Mouse (Mus musculus) lung, embryonic 14.5 days (tissue): ENCODE measurements at regions not wholly inside any gene's neighbourhood (a gene's known extent, or its start where the extent isn't known, plus 50 kb on each side); places are given as distances from the start of the nearest gene placed in this dataset.

Experiments used
- ATAC-seq: fragments of 200-750 bp; cut with Nextera tagmentation; 2 replicates; pipeline ENCODE4 v1.8.0; 2017; ENCODE audit warnings: mild to moderate bottlenecking, moderate TSS enrichment, moderate library complexity; ENCODE audit not compliant: insufficient read depth
- DNase-seq: peaks from one replicate; pipeline ENCODE4 v3.0.0-alpha.2; 2015
- H3K27ac ChIP-seq: fragments of 300-500 bp; sonication (generic); 2 replicates; pipeline ENCODE4 v1.5.1; 2014; ENCODE audit warnings: low read depth, mild to moderate bottlenecking, moderate library complexity
- H3K27me3 ChIP-seq: fragments of 300-500 bp; sonication (generic); 2 replicates; pipeline ENCODE4 v1.6.1; 2014; ENCODE audit warnings: low read length, control low read depth; ENCODE audit not compliant: insufficient read depth
- H3K36me3 ChIP-seq: fragments of 300-500 bp; sonication (generic); 2 replicates; pipeline ENCODE4 v1.6.1; 2014; ENCODE audit warnings: control low read depth; ENCODE audit not compliant: insufficient read depth
- H3K4me1 ChIP-seq: fragments of 300-500 bp; sonication (generic); 2 replicates; pipeline ENCODE4 v1.6.1; 2014; ENCODE audit warnings: antibody characterized with exemption, control low read depth; ENCODE audit not compliant: insufficient read depth
- H3K4me2 ChIP-seq: fragments of 300-500 bp; sonication (generic); 2 replicates; pipeline ENCODE4 v1.6.1; 2014; ENCODE audit warnings: mild to moderate bottlenecking
- H3K4me3 ChIP-seq: fragments of 300-500 bp; sonication (generic); 2 replicates; pipeline ENCODE4 v1.5.1; 2014; ENCODE audit warnings: low read depth, low read length
- H3K9ac ChIP-seq: fragments of 300-500 bp; sonication (generic); 2 replicates; pipeline ENCODE4 v1.6.1; 2014
- H3K9me3 ChIP-seq: fragments of 300-500 bp; sonication (generic); 2 replicates; pipeline ENCODE4 v1.6.1; 2016; ENCODE audit warnings: low read depth, low read length, control low read depth
- CTCF ChIP-seq: IDR thresholded peaks from 2 replicates; pipeline ENCODE4 v1.5.1; 2016; ENCODE audit warnings: antibody characterized with exemption, low read depth
- WGBS: fragments of 180-500 bp; shearing (Covaris S2); extraction: QIAGEN DNeasy Blood & Tissue Kit; methylation state at CpG from one replicate; pipeline ENCODE4 v1.1.7; 2014; 5-methylcytosine and 5-hydroxymethylcytosine counted together

- WGBS = 73% methylated on average over 4 of the region's 4 CpGs
- no peaks in the 10 kb centered on the region for H3K27me3 ChIP-seq
- H3K4me2 ChIP-seq = no peak overlapping the region
- no peaks in the 10 kb centered on the region for H3K4me1 ChIP-seq
- no peak overlapping the region for H3K9ac ChIP-seq
- no peak for DNase-seq
- no peak for ATAC-seq
- H3K9me3 ChIP-seq = no peaks in the 10 kb centered on the region
- H3K4me3 ChIP-seq = no peak overlapping the region
- TF ChIP-seq CTCF = no peak
- H3K36me3 ChIP-seq = no peaks in the 10 kb centered on the region
- H3K27ac ChIP-seq = no peak overlapping the region
These were observed 641.0 kb downstream of the Car8 start for GRCm38 (mm10) chr4:7597671-7598390.

DNA sequence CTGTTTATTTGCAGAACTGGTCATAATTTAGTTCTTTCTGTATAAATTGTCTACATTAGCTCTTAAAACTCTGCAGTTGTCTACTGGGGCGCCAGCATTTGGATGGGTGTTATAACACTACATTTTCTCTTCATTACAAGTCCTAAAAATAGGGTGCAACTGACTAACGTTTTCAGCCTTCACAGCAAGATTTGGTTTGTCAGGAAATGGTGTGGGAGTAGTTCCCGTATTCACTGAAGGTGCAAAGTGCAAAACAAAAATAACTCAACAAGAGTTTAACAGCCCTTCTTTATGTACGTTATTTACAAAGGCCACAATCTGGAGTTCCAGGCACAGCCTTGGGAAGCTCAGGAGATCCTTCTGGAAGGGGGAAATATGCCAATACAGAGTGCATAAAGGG is 642.7 kb downstream of the Car8 start:
- Histone ChIP-seq H3K4me2 (no peak overlapping the region), H3K4me1 (no peaks in the 10 kb centered on the region), H3K27me3 (no peaks in the 10 kb centered on the region), H3K9ac (no peak overlapping the region), H3K36me3 (no peaks in the 10 kb centered on the region), H3K27ac (no peak overlapping the region), H3K4me3 (no peak overlapping the region), H3K9me3 (no peaks in the 10 kb centered on the region)
- DNase-seq (peak; percentile 14), ATAC-seq (no peak)
- 46% methylated on average over 4 of the region's 4 CpGs for WGBS
- TF ChIP-seq CTCF = no peak

- H3K9me3 ChIP-seq = no peaks in the 10 kb centered on the region
- H3K4me2 ChIP-seq = no peak overlapping the region
- H3K36me3 ChIP-seq = no peaks in the 10 kb centered on the region
- H3K27ac ChIP-seq = no peak overlapping the region
- ATAC-seq = no peak
- no peak for TF ChIP-seq CTCF
- WGBS = 73% methylated on average over 4 of the region's 4 CpGs
- no peaks in the 10 kb centered on the region for H3K4me1 ChIP-seq
- H3K27me3 ChIP-seq = no peaks in the 10 kb centered on the region
- H3K9ac ChIP-seq = no peak overlapping the region
- H3K4me3 ChIP-seq = no peak overlapping the region
- DNase-seq = no peak
These were observed 655.0 kb downstream of the Car8 start for GRCm38 (mm10) chr4:7583851-7584250.

DNA sequence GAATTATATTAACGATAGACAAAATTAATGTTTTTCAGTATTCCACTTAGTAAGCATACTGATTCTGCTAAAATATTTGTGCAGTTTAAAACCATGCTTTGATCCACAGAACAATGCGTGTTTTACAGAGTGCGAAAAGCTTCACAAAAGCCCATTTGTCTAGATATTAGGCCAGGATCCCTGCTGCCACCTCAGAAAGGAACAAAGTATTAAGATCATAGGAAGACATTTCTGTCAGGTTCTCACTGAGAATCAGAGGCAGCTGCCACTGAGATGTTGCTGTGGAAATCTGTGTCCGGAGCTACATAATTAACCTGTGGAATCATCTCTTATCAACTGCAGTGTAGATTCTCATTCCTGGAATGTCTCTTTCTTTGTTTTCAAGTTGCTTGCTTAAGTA is 656.9 kb downstream of the Car8 start:
- Histone ChIP-seq H3K36me3 (no peaks in the 10 kb centered on the region), H3K27me3 (no peaks in the 10 kb centered on the region), H3K27ac (no peak overlapping the region), H3K4me1 (no peaks in the 10 kb centered on the region), H3K9me3 (no peaks in the 10 kb centered on the region), H3K9ac (no peak overlapping the region), H3K4me3 (no peak overlapping the region), H3K4me2 (no peak overlapping the region)
- WGBS = 67% methylated on average over 4 of the region's 4 CpGs
- no peak for DNase-seq
- no peak for ATAC-seq
- TF ChIP-seq CTCF = no peak

GRCm38 (mm10) chr4:7581220-7581916 is 657.5 kb downstream of the Car8 start:
- H3K9me3 ChIP-seq = no peaks in the 10 kb centered on the region
- ATAC-seq (no peak), DNase-seq (no peak)
- H3K36me3 ChIP-seq = no peaks in the 10 kb centered on the region
- peak overlapping the region; percentile 27 for H3K4me2 ChIP-seq
- no peak overlapping the region for H3K27ac ChIP-seq
- 26% methylated on average over 8 of the region's 8 CpGs for WGBS
- no peaks in the 10 kb centered on the region for H3K4me1 ChIP-seq
- H3K4me3 ChIP-seq = no peak overlapping the region
- no peak overlapping the region for H3K9ac ChIP-seq
- TF ChIP-seq CTCF = no peak
- no peaks in the 10 kb centered on the region for H3K27me3 ChIP-seq

GRCm38 (mm10) chr4:7580554-7581219 is 658.2 kb downstream of the Car8 start:
- Histone ChIP-seq H3K4me1 (no peaks in the 10 kb centered on the region), H3K27ac (no peak overlapping the region), H3K4me2 (peak overlapping the region; percentile 27), H3K27me3 (no peaks in the 10 kb centered on the region), H3K9ac (no peak overlapping the region), H3K9me3 (no peaks in the 10 kb centered on the region), H3K36me3 (no peaks in the 10 kb centered on the region), H3K4me3 (no peak overlapping the region)
- WGBS = 36% methylated on average over 10 of the region's 10 CpGs
- peak; percentile 52; the same call in 1 of the 2 replicates for ATAC-seq
- DNase-seq = peak; percentile 69
- no peak for TF ChIP-seq CTCF

DNA sequence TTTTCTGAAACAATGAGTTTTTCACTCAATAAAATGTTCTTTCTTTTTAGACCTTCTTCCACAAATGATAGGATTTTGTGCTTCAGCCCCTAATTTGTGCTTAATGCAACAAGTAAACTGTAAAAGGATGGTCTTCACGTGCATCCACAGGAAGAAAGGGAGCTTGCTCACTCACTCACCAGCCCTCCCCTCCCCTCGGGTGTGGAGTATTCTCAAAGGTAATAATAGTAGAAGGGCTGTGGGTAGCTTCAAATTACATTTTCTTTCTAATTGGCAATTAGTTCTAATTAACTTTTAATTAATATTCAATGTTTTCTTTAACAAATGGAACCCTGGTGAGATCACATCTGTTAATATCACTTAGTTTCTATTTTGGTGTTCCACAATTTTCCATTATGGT is 664.8 kb downstream of the Car8 start:
- no peak for ATAC-seq
- no peak overlapping the region for H3K27ac ChIP-seq
- H3K9me3 ChIP-seq = no peaks in the 10 kb centered on the region
- H3K27me3 ChIP-seq = no peaks in the 10 kb centered on the region
- no peak overlapping the region for H3K4me2 ChIP-seq
- no peak for DNase-seq
- H3K4me1 ChIP-seq = no peaks in the 10 kb centered on the region
- H3K4me3 ChIP-seq = no peak overlapping the region
- WGBS = 63% methylated on average over 2 of the region's 2 CpGs
- H3K9ac ChIP-seq = no peak overlapping the region
- TF ChIP-seq CTCF = no peak
- H3K36me3 ChIP-seq = no peaks in the 10 kb centered on the region
